Mouse (Mus musculus): ENCODE results near the gene Eya4. TPM values are rescaled to one million over a fixed set of nuclear protein-coding genes. Genes with fewer than 3 reads are reported as not detected.

The Eya4 gene
- polyA plus RNA-seq, 1 experiment from 2014 or later = 7.8 TPM

DNA sequence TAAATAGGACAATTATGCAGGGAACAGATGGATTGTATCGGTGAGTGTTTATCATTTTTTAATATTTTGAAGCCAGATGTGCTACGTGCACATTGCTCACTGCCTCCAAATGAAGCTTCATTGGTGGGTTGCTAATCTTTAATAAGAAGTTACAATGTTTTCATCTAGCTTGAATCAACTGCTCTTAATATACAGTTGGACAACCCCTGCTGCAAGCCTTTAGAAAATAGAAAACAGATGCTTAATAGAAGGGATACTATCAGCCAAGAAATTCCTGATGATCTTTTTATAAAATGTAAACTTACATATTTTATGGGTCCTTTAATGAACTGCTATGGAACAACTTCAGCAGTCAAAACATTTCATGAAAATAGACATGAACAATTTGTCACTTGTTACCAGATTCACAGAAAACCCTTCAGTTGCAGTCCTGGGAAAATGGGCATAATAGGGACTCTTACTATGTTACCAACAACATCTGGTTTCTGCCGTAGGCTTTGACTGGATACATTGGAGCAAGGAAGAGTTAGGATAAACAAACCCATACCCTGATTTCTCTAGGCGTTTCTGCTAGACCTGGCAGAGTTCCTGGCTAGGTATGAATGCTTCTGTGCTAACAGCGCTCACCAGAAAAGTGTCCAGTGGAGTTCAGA, 290.4 kb downstream of the Eya4 start:
- Histone ChIP-seq H3K4me3 (replicated peaks) (no peak overlapping the region), H3K9me3 (replicated peaks) (no peaks in the 10 kb centered on the region), H3K27ac (replicated peaks) (no peak overlapping the region), H3K27me3 (no peaks in the 10 kb centered on the region), H3K4me2 (replicated peaks) (no peak overlapping the region), H3K4me1 (peaks cover 6% of the 10 kb centered on the region), H3K36me3 (no peaks in the 10 kb centered on the region), H3K9ac (no peak overlapping the region)
- 35% methylated on average over 5 of the region's 5 CpGs for WGBS
- ATAC-seq (ENCODE audit: insufficient number of reproducible peaks, low FRiP score, low TSS enrichment, low read depth) = no peak

GRCm38 (mm10) chr10:23053379-23053915, 297.1 kb downstream of the Eya4 start:
- no peak overlapping the region for H3K4me2 ChIP-seq (replicated peaks)
- no peak for ATAC-seq (ENCODE audit: insufficient number of reproducible peaks, low FRiP score, low TSS enrichment, low read depth)
- no peak overlapping the region for H3K27ac ChIP-seq (replicated peaks)
- 77% methylated on average over 8 of the region's 8 CpGs for WGBS
- H3K36me3 ChIP-seq = no peaks in the 10 kb centered on the region
- H3K9ac ChIP-seq = no peak overlapping the region
- no peaks in the 10 kb centered on the region for H3K4me1 ChIP-seq
- H3K4me3 ChIP-seq (replicated peaks) = no peak overlapping the region
- no peaks in the 10 kb centered on the region for H3K9me3 ChIP-seq (replicated peaks)
- no peaks in the 10 kb centered on the region for H3K27me3 ChIP-seq
